Mouse (Mus musculus): ENCODE data around the gene Dmtf1. TPM values are rescaled to one million over a fixed set of nuclear protein-coding genes. Genes with fewer than 3 reads are reported as not detected.

The Dmtf1 gene
- total RNA-seq (2023): 70.7 to 74.8 TPM (median 72.7 TPM) in 4 replicates

GRCm38 (mm10) chr5:9161456-9162041, at the start of gene Dmtf1:
Gene Dmtf1, minus strand, starts transcription at chr5:9161776.

GRCm38 (mm10) chr5:9100207-9100848, 61.2 kb downstream of the Dmtf1 start, which contains the start of gene Tmem243:
Gene Tmem243, plus strand, starts transcription at chr5:9100668.

Other genes with a start within 250 kb of the Dmtf1 start
- gene Crot, start 164.5 kb downstream of the Dmtf1 start, total RNA-seq (2023): 13.8 to 17.5 TPM (median 17.3 TPM) in 4 replicates
- 125 to 146 TPM (median 140 TPM) in 4 replicates for gene Tmem243, start 61.1 kb downstream of the Dmtf1 start, total RNA-seq (2023)
- gene 9330182L06Rik, start 104.3 kb upstream of the Dmtf1 start, total RNA-seq (2023): 0.55 TPM in 1 of 4 replicates, not detected in the others